Mouse (Mus musculus): ENCODE data around the gene Oser1. TPM values are rescaled to one million over a fixed set of nuclear protein-coding genes. Genes with fewer than 3 reads are reported as not detected.
"Not testable (repeated sequence)": the region's sequence is repeated elsewhere in the genome, so short reads cannot be mapped to it uniquely, and the experiment has no call there.

The Oser1 gene
- 10 to 100 TPM; 20.2 to 21.4 TPM for total RNA-seq (2021)
- long read RNA-seq, transcript Oser1-201 (4 exons, 1,620 nt): major isoform, 41 of 41 reads
- long read RNA-seq, partial matches to known transcripts: 0 of 41 reads
- long read RNA-seq, other reads (novel, unspliced or antisense): 0 of 41 reads

DNA sequence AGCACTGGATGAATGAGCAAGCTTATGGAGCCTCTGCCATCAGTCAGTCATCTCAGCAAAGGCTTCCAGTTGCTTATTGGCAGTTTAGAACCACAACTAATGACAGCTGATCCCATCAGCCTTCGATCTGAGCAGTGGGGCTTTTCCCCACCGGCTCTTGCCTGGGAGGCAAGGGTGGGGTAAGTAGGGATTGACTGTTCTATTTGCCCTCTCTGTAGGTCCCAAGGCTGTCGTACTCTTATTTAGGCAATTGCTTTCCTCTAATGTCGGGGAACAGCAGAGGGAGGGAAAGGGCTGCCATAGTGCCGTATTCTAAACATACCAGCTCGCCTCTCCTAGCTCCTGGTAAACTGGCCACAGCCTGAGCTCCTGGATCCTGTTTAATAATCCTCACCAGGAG is at the start of gene Oser1:
TSS of gene Oser1 (minus strand) at position 101 of the 400 bp plus-strand sequence.
- no peak for DNase-seq (ENCODE audit: low spot score in 2 of 2)

DNA sequence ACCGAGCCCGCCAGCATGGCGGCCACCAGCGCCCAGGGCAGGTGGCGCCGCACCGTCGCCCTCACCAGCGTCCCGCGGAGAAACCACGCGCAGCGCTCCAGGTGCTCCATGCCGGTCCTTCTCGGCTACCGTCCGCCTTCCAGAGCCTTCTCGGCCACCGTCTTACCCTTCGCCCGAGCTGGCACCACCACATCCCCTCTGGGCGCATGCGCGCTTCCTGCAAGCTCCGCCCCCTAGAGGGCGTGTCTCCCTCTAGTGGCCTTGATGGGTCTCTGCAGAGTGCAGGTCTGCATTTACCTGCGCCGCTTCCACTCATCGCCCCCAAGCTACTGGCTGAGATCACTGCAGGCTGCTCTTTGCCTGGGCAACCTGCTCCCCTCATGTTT is 48.0 kb upstream of the Oser1 start, which contains the start of gene Fitm2:
TSS of gene Fitm2 (minus strand) at position 164 of the 386 bp plus-strand sequence.
- peak; percentile 93 to 98 for DNase-seq (ENCODE audit: low spot score in 2 of 2)

DNA sequence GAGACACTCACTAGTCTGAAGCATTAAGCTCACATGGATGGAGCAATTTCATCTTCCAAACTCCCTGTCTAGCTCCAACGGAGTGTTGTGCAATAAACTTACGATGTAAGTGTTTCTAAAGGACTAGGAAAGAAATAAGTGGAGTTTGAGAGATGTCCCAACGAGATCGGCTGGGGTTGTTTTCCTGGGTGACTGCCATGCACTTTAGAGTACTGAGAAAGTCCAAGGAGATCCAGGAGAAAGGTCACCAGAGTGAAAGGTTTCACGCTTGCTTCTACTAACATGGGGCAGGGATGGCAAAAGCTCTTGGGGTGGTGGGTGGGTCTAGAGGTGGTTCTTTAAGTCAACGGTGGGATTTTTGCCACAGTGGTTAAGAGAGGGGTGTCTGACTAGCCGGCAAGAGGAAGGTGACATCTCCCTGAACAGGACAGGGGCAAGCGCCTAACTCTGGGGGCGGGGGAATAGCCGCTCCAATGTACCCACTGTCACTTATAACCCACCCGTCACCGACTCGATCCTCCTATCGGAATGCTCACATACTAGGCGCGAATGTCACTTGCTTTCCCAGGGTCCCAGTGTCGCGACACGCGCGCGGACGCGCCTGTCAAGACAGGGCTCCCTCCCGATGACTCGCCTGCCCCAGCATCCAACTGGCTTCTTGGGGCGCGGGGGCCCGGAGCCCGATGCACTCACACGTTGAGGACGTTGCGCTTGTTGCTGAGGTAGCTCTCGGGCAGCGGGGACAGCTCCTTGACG is 47.4 kb upstream of the Oser1 start:
- DNase-seq (ENCODE audit: low spot score in 2 of 2): no peak

DNA sequence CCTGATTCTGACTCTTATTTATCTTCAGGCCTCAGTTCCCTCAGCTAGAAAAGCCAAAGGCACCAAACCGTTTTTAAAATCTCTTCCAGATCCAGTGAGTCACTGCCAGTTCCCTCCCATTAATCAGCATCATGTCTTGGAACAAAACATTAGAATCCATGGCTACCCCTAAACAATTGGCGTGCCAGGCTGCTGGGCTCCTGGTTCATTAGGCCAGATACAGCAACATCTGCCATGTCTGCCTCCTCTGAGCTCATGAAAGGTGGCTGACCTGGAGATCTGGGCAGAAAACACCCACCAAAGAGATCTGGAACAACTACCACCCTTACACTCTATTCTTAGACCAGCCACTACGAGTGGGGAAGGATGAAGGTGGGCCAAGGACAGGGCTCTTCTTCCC is 46.6 kb upstream of the Oser1 start:
- no peak for DNase-seq (ENCODE audit: low spot score in 2 of 2)

DNA sequence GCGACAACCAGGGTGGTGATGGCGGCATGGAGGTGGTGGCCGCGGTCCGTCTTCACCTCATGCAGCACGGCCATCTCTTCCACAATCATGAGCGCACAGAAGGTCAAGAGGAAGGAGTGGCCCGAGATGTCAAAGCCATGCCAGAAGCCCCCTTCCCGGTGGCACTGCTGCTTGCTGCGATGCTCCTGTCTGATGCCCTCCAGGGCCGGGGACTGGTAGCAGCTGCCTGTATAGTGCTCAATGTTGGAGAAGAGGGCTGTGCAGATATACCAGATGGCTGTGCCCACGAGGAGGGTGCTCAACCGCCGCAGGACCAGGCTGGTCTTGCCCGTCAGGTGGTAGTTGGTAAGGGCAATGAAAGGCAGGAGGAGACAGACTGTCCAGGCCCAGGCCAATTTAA is 45.2 kb upstream of the Oser1 start:
- no peak for DNase-seq (ENCODE audit: low spot score in 2 of 2)

DNA sequence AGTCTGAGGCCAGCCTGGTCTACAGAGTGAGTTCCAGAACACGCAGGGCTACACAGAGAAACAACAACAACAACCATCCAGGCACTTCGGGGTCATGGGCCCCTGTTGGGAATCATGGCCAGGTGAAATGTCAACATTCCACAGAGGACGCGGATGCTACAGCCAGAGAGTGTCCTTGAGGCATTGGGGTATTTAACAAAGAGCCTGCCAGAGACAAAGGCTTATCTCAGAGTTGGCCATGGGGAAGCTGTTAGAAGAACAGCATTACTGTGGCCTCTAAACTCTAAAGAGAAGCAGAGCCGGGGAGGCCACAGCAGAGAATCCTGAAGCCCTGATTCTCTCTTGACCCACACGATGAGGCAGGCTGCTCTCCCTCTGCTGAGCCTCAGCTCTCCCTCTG is 44.4 kb upstream of the Oser1 start:
- no peak for DNase-seq (ENCODE audit: low spot score in 2 of 2)

DNA sequence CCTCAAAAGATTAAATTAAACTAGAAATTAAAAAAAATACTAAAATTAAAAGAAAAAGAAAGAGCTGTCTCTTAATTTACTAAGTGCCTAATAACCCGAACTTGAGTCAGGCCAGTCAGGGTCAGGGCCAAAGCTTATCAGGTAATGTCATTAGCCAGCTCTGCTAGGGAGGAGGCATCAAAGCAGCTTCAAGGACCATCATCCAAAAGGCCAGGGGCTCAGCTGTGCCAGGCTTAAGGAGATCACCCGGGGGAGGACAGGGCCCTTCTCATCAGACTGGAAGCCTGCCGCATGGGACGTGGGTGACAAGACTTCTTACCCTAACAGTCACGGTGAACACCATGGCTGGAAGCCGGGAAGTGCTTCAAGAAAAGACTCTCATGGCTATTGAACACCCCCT is 43.1 kb upstream of the Oser1 start:
- DNase-seq (ENCODE audit: low spot score in 2 of 2): no peak

DNA sequence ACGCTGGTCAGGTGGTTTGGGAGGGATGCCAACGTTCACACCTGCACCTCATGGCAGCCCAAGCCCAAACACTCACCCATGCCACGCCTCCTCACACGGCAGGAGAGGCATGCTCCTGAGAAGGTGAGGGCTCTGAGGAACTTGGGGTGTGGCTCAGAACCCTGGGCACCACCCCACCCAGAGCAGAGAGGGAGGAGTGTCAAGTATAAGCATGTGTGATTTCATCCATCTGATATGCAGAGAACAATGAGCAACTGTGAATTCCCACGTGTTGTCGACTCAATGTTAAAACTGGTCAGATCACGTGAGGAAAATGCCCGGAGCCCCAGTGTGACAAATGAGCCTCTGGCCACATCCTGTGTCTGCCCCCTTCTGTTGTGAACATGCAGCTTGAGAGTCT is 42.3 kb upstream of the Oser1 start:
- DNase-seq (ENCODE audit: low spot score in 2 of 2): no peak

DNA sequence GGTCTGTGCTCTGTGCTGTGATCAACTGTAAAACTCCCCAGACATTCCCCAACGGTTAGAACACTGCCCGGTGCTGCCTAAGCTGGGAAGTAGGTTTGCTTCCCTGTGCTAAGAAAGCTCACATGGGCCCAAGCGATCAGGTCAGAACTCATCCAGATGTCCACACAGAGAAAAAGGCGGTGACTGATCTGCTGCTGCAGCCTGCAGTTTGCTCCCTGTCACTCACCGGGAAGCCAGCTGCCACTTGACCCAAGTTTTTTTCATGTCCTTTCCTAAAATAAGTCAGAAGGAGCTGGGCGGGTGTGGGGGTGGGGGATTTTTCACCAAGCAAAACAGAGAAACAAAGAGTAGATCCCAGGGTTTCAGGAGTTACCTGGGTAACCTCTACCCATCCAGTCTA is 40.1 kb upstream of the Oser1 start:
- DNase-seq (ENCODE audit: low spot score in 2 of 2): no peak

DNA sequence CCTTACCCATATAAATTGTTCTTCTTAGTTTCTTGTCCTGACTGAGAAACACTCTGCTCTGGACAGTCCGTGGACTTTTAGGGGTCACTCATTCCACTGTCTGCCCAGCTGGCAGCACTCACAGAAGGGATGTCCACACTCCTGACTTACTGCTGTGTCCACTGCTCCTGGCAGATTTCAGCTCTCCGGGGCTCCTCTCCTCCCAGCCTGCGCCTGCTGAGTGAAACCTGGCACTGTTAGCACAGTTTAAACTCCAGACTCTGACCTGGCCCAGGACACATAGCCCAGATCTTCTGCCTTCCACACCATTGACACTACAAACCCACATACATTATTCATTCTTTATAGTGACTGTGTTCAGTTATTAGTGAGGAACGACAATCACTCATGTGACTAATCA is 39.5 kb upstream of the Oser1 start:
- DNase-seq (ENCODE audit: low spot score in 2 of 2): no peak

DNA sequence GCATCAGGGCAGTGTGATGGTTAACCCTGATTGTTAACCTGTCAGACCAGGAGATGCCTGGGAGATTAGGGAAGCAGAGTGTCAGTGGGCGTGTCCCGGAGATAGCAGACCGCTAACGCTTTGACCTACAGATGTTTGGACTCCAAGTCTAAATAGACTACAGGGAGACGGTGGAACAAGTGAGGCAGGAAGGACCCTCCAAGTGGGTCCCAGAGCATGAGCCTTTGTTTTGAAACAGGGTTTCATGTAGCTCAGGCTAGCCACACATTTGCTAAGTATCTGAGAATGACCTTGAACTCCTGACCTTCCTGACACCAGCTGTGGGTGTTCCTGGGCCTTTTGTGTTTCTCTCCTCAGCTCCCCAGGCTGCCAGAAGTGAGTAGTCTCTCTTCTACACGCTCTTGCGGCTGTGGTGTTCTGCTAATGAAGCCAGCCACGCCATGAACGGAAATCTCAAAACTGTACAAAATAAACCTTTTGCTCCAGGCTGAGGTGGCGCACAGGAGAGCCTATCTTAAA is 38.8 kb upstream of the Oser1 start:
- no peak for DNase-seq (ENCODE audit: low spot score in 2 of 2)

DNA sequence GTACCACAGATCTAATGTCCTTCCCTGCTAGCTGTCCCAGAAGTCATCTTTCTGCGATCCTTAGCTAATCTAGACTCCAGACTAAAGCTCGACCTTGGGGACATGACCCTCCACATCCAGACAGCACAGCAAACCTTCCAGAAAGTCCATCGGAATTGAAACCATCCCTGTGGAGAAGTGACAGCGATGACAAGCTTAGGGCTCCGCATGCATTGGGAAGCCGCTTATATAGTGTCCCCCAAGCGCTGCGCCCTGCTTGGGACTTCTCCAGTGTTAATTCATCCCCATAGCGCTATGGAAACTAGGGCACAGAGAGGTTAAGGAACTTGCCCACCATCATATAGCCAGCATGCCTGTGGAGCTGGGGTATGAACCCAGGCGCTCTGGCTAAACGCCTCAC is 38.3 kb upstream of the Oser1 start:
- no peak for DNase-seq (ENCODE audit: low spot score in 2 of 2)

DNA sequence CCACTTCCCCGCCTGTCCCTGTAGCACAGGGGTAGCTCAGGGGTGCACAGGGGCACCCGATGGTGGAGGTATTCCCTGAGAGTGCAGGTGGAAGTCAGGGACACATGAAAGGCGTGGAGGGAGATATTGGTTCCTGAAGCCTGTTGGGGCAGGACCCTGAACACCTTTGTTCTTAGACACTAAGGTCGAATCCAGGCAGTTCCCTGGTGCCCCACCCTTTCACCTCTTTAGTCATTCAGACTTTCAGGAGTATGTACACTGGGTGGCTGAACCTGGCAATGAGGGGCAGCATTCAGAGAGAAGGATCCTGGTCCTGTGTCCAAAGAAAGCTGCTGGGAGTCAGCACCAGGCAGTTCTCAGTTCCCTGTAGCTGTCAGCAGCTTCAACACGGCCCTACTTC is 37.9 kb upstream of the Oser1 start:
- no peak for DNase-seq (ENCODE audit: low spot score in 2 of 2)

DNA sequence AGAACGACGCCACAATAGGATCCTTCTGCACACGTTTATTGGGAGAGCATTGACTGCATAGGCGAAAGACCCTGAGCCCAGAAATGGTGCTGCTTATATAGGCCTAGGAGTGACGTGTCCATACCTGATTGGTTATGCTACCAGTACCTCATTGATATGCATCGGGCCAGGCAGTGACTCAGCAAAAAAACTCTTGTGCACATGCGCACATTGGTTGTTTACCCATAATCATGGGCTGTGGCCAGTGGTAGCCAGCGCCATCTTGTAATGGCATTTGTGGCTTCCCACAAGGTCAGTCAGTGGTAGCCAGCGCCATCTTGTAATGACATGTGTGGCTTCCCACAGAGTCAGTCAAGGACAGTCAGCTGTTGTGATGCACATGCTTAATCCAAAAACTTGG is 36.8 kb upstream of the Oser1 start:
- DNase-seq (ENCODE audit: low spot score in 2 of 2): not testable (repeated sequence)

DNA sequence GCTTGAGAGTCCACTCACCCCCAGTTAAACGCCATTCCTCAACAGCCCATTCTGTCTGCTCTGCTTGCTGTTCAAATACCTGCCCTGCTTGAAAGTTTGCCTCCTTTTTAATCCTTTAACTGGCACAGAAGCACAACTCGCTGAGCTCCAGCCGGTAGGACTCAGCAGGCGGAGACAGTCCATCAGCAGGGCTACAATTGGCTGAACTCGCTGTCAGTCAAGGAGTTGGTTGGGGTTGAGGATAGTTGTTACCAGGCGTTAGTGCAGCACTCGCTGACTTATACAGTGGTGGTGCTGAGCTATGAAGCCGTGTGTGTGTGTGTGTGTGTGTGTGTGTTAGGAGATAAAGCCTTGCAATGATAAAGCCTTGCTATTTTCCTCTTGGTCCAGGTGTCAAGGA is 36.1 kb upstream of the Oser1 start:
- no peak for DNase-seq (ENCODE audit: low spot score in 2 of 2)

DNA sequence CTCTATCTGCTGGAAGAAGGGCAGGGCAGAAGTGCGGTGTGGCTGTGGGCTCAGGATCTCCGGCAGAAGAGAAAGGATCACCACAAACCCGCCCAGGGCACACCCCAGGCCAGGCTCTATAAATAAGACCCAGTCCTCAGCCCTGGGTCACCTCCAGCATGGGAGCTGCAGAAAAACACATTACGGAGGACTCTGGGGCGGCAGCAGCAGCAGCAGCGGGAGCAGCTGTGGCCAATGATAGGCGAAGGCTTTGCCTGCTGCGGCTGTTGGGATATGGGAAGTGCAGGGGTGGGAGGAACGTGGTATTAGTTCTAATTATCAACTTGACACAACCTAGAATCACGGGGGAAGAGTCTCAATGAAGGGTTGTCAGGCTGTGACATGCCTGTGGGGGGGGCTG is 34.9 kb upstream of the Oser1 start:
- no peak for DNase-seq (ENCODE audit: low spot score in 2 of 2)

DNA sequence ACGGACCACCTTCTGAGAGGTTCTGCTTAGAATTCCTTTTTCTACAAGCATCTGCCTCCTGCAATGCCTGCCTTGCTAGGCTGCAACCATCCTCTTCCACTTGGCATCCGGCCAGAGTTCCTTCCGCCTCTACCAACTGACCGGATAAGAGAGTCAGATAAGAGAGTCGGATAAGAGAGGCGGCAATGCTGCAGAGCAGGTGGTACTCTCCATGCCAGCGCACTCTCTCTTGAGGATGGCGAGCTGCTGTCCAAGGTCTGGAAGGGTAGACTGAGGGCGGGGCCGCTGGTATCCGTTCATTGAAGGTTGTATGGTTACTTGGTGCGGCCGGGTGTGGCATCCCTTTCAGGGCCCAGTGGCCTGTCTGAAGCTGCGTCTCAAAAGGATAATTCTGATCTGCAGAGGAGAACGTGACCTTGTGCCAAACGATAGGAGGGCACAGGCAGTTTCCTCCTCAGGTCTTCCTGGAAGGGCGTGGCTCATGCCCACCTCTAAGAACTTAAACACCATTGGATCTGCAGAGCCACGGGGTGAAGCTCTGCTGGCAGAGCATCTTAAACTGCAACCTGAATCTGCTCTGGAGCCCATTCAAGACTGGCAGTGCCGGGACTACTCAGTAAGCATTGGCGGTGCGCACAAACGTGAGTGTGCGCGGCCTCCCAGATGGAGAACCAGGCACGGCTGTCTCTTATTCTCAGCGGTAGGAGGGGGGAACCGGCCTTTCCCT is 34.2 kb upstream of the Oser1 start:
- no peak for DNase-seq (ENCODE audit: low spot score in 2 of 2)

DNA sequence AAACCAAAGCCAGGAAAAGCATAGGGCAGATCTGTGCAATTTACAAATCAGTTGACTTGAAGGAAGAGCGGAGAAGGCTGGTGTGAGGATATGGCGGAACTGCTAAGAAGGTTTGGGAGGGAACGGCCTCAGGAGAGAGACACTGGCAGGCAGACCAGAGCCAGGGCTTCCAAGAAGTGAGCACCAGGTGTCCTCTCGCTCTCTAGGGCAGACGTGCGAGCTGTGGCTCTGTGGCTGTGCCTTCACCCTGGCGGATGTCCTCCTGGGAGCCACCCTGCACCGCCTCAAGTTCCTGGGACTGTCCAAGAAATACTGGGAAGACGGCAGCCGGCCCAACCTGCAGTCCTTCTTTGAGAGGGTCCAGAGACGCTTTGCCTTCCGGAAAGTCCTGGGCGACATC is 28.9 kb upstream of the Oser1 start:
- no peak for DNase-seq (ENCODE audit: low spot score in 2 of 2)

DNA sequence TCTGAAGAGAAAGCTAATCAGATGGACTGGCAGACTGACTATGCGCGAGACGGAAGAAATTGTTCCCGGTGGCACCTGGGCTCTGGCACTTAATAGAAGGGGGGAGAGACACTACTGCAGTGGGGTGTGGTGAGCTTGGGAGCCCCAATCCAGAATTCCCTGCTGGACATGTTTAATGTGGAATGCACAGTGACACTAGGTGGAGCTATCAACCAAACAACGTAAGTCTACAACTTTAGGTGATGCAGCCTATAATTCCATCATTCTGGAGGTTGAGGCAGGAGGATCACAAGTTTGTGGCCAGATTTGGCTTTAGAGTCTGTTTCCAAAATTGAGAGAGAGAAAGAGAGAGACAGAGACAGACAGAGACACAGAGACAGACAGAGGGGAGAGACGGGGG is 28.2 kb upstream of the Oser1 start:
- no peak for DNase-seq (ENCODE audit: low spot score in 2 of 2)

DNA sequence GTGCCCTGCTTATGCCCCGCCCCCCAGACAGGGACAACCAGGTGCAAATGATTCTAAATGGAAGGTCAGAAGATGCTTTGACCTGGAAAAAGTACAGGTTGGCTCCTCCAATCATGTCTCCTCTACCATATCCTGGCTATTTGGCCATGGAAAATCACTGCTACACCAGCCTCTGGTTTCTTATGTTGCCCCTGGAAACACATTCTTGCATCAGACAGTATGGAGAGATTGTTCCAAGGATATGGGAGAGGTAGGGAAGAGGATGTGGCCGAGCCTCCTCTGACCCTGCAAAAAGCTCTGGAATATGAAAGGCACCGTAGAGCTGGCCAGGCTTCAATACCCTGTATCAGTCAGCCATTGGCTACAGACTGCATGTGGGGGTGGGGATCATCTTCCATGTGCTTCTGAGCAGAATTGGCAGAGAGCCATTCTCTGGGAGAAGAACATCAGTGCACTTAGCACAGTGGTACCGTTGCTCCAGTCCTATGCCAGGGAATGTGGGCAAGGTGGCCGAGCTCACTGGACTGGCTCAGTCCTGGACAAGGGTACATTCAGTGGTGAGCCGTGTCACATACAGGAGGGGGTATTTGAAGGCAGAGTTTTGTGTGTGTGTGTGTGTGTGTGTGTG is 26.3 kb upstream of the Oser1 start:
- DNase-seq (ENCODE audit: low spot score in 2 of 2): peak; percentile 58 to 81

DNA sequence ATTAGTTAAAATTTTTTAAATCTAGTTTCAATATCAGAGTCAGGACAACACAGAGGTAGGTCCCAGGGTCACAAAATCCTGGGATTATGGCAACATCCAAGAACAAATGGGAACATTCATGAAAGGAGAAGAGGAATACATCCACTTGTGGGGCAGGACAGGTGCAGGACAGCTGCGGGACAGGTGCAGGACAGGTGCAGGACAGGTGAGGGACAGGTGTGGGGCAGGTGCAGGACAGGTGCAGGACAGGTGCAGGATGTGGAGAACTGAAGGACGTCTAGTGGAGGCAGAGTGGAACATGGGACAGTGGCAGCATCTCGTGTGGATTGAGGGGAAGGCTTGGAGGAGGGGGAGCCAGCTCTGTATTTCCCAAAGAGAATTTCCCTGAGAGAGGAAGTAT is 24.8 kb upstream of the Oser1 start:
- DNase-seq (ENCODE audit: low spot score in 2 of 2): no peak

DNA sequence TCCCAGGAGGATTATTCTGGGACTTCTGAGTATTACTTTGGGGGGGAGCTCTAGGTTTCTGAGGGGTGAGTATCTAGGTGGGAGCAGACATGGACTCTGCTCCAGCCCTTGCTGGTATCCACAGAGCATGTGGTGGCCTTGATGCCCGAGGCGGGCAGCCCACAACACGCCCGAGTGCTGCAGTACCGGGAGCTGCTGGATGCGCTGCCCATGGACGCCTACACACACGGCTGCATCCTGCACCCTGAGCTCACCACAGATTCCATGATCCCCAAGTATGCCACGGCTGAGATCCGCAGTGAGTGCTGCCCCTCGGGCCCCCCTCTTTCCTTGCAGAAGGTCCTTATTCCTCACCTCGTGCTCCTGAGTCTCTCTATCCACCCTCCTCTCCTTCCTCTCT is 22.9 kb upstream of the Oser1 start:
- no peak for DNase-seq (ENCODE audit: low spot score in 2 of 2)

All from layer of hippocampus, adult 18-20 months (tissue).